Mouse (Mus musculus) layer of hippocampus, adult 9-11 months (tissue): ENCODE measurements around the gene Hoxb7.

Experiments
- DNase-seq: peaks from one replicate; pipeline ENCODE4 v3.0.0; 2022

Hoxb7 gene

DNA sequence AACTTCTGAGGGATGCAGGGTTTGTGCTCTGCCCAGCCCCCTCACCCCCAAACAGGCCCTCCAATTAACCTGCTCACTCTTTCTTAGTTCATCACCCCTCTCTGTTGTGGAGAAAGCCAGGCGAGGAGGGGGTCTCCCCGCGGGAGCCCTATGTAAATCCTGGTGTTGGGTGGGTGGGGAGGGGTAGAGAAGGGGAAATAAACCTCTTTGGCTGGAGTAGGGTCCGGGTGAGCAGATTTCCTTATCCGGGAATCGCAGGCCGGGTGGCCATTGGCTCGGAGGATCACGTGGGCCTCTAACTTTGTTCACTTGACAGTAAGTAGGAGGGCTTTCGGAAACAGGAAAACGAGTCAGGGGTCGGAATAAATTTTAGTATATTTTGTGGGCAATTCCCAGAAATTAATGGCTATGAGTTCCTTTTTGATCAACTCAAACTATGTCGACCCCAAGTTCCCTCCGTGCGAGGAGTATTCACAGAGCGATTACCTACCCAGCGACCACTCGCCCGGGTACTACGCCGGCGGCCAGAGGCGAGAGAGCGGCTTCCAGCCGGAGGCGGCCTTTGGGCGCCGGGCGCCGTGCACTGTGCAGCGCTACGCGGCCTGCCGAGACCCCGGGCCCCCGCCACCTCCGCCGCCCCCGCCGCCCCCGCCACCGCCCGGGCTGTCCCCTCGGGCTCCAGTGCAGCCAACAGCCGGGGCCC is 32.1 kb downstream of the Hoxb7 start:
- peak; percentile 10 for DNase-seq

DNA sequence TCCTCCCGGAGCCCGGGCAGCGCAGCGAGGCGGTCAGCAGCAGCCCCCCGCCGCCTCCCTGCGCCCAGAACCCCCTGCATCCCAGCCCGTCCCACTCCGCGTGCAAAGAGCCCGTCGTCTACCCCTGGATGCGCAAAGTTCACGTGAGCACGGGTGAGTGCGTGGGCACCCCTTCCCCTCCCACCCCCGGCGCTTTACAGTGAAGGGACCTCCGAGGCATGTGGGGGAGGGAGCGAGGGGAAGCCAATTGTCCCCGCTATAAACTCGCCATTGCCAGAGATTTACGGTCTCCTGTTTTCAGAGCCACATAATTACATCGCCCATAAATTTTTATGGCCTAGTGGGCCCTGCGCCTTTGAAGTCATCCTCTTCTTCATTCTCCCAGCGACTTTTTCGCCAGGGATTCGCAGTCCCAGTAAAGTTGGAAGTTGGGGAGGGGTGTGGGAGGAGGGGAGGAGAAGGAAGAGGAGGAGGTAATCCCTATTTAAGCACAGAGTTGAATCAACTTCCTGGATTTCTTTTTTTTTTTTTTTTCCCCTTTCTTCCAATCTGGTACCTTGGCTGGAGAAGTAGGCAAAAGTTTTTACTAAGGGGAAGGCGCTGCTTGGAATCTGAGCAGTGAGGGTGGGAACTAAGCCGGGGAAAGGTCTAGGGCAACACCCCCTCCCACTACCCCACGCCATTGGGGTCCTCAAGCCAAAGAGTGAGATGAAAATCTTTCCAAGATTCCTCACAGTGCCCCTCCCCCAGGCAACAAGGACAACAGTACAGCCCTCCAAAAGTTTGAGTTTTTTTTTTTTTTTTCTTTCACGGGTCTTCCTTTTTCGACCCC is 32.9 kb downstream of the Hoxb7 start:
- no peak for DNase-seq

DNA sequence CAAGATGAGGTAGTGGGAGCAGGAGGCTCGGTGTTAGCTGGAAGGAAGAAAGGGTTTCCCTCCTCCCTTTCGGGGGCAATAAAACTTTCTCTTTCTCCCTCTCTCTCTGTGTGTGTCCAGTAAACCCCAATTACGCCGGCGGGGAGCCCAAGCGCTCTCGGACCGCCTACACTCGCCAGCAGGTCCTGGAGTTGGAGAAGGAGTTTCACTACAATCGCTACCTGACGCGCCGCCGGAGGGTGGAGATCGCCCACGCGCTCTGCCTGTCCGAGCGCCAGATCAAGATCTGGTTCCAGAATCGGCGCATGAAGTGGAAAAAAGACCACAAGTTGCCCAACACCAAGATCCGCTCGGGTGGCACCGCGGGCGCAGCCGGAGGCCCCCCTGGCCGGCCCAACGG is 33.5 kb downstream of the Hoxb7 start:
- DNase-seq: no peak

GRCm38 (mm10) chr11:96320688-96321087 is 34.3 kb downstream of the Hoxb7 start:
- no peak for DNase-seq

DNA sequence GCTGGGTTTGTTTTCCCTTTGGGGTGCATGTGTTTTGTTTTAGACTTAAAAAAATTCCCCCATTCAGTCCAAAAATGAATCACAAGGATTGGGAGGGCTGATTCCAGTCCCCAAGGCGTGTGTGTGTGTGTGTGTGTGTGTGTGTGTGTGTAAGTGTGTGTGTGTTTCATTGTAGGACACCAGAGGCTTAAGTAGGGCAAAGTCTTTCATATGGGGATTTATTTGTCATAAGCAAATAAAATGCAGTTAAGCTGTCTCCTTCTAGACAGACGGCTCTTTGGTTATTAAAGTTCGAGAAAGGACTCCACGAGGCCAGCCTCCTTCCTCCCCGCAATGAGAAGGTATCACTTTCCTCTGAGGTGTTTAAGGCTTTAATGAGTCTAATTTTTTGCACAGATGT is 35.4 kb downstream of the Hoxb7 start:
- no peak for DNase-seq

DNA sequence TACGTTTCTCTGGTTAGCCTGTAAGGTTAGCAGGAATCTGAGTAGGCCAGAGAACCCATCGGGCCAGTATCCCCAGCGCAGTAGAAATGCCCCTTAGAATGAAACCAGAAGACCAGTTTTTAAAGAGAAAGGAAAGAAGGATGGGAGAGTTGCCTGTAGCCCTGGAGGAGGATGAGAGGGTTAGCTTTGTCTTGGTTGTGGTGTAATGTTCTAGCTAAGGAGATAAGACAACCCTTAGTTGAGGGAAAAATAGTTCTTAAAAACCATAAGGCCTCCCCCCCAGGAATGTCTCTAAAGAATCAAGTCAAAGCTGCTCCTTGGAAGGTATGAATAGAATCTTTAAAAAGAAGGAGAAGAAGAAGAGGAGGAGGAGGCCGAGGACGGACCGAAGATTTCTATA is 36.3 kb downstream of the Hoxb7 start:
- no peak for DNase-seq

- no peak for DNase-seq
Measured at GRCm38 (mm10) chr11:96323154-96323553, 36.7 kb downstream of the Hoxb7 start, which contains the start of gene Hoxb3. Hoxb3 (plus strand) TSS chr11:96323326.

- DNase-seq: no peak
Measured at GRCm38 (mm10) chr11:96324125-96324524, 37.7 kb downstream of the Hoxb7 start.

DNA sequence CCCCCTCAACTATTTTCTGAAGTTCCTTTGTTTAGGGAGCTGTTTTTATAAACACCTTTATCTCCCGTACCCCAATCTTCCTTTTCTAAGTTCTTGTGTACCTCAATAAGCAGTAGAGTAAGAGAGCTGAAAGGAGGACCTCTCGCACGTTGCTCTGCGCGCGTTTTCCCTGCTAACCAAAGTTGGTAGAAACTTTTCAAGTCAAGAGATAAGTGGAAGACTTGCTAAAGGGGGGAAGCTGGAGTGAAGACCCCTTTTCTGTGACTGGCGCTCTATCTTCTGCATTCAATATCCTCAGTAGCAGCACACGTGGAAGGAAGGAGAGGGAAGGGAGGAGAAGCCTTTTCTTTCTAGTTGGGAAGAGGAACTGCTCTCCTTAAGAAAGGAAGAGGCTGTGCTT is 38.5 kb downstream of the Hoxb7 start:
- no peak for DNase-seq

DNA sequence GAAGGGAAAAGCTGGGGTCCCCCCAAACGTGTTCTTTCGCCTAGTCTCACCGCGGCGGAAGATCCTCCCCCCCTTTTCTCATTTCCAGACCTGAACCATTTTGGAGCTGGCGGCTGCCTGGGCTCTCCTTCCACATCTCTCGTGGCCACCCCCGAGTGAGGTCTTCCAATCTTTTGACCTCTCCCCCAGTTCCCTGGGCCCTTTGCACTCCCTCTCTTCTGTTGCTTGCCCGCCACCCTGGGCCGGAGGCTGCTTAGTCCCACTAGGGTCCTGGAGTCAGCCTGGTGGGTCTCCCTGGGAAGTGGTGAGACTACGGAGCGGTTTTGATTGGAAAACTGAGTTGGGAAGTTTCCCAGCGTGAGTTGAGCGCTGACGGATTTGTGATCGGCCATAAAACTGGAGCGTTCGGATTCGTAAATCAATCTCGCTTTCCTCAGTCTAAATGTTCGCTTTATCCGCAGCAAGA is 39.4 kb downstream of the Hoxb7 start:
- no peak for DNase-seq

- no peak for DNase-seq
Measured at GRCm38 (mm10) chr11:96326705-96327104, 40.3 kb downstream of the Hoxb7 start.

DNA sequence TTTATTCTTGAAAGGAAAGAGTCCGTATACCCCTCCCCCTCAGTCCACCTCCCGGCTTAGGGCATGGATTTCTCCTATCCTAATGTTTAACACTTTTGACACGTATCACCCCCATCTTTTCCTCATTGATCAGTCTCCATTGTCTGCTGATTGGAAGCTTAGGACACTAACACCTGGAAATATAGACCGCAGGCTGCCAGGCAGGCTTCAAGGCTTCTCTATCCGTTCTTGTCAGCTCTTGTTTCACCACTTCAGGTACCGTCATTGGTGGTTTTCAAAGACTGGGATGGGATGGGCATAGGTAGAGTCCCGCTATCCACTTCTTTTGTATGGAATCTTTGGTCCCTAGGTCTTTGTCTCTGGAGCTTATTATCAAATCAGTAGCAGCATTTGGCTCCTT is 40.7 kb downstream of the Hoxb7 start:
- no peak for DNase-seq

DNA sequence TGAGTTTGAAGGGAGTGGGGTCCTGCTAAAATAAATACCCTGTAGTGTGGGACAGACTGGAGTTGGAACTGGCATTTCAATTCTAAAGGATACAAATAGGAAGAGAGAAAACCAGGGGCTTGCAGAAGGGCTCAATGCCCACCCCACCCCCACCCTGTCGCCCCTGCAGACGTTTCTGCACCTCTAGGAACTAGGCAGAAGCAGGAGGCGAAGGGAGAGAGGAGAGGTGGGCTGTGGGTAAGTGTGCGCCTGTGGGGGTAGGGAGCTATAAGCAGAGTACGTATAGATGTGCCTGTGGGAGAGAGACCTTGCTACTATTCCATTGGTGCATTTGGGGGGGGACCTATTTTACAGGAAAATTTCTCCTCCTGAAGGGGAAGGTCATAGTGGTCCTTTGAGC is 41.3 kb downstream of the Hoxb7 start:
- DNase-seq: no peak

DNA sequence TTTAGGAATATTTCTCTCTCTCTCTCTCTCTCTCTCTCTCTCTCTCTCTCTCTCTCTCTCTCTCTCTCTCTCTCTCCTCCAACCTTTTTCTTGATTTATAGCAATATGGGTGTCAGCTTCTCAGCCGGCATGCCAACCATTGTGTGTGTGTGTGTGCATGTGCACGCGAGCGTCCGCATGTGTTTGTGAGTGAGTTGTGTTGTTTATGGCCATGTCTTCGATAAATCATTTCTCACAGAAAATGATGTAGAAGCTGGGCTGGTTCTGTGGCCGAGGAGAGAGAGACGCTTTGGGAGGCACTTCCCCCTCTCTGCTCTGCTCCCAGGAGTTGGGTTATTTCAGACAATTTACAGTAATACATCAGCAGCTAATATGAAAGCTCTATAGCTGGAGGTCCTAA is 42.2 kb downstream of the Hoxb7 start:
- no peak for DNase-seq

DNA sequence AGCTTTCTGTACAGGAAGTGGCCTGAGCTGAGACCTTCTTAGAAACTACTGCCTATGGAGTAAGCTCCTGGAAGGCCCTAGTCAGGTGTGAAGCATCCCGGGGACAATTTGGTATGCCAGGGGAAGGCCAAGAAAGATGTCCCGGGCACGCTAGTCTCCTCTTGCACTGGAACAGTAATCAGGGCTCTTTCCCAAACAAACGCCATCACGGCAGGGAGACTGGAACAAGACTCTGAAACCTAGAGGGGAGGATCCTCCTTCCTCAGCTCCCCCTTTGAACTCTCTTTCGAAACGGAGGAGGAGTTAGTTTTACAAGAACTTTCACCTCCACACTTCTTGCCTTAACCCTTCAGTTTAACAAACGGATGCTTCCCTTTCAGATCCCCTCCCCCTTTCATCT is 45.7 kb downstream of the Hoxb7 start:
- DNase-seq: no peak

GRCm38 (mm10) chr11:96332618-96333032 is 46.2 kb downstream of the Hoxb7 start:
- no peak for DNase-seq

DNA sequence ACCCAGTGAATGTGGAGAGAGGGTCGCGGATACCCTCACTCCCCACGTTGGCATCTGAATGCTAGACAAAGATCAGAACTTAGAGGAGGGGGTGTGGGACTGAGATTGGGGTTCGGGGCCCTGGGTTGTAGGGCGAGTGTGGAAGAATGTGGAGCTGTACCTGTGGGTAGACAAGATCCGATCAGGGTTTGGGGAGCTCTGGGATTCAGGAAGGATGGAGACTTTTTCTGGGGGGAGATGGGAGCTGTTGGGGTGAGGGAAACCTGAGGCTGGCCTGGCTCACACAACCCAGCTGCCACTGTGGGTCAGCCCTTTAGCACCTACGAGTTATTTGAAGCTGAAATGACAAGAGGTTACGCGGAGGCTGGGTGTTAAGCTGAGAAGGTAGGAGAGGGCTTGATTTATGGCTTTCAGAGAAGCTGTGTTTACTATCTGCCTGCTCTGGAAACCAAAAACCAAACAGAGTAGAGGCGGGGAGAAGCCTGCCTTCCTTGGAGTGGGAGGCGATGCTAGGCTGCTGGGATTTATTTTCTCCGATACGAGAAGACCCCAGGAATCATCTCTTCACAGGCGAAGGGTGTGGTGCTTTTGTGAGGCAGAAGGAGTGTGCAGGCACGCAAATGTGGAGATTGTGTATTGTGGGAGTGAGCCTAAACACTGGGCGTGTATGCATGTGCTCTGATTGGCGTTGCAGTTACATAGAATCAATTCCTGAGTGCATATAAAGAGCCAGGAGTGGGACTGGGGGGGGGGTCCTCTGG is 47.0 kb downstream of the Hoxb7 start:
- no peak for DNase-seq

DNA sequence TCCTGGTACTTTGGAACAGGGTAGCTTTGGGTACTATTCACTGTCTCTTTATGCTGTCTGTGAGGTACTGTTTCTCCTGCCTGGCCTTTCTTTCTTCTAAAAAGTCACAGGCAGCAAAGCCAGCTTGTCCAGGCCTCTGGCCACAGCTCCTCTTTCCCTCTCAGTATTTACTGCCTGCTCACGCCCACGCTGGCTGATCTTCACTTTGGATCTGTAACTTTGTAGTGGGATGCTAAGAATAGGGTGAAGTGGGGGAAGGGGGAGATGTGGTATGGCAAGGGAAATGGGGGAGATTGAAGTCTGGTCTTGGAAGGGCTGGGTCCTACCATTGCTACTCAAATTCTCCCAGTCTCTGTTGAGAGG is 47.6 kb downstream of the Hoxb7 start:
- no peak for DNase-seq

DNA sequence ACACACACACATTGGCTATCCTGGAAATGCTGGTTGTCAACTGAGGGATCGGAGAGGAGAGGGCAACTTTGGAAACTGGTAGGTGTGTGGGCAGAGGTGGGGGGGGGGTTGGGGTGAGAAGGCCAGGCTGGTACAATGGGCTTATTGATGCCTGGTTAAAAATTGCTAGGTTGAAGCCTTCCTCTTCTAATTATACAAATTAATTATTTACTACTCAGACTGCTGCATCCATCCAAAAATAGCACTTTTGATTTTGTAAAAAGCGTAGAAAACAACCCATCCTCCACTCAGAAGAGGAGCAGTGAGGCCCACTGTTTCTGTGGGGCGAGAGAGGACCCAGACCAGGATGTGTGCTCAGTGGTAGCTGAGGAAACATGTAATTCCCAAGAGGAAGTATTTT is 48.6 kb downstream of the Hoxb7 start:
- DNase-seq: no peak

DNA sequence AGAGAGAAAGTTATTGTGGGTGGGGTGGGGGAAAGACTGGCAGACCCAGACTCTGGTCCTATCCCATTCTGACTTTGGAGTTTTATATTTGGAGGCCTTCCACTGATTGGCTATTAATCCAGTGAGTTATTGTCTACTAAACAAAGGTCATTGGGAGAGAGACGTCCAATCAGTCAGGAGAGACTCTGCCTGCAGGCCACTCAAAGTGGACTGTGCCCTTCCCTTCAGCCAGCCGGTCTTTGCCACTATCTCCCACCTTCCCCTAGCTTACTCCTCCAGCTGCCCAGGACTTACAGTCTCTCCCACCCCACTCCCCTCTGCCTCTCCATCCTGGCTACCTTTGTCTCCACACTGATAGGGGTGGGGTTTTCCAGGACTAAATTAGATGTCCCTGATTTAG is 50.2 kb downstream of the Hoxb7 start:
- DNase-seq: no peak

GRCm38 (mm10) chr11:96337026-96337425 is 50.6 kb downstream of the Hoxb7 start:
- DNase-seq: no peak

DNA sequence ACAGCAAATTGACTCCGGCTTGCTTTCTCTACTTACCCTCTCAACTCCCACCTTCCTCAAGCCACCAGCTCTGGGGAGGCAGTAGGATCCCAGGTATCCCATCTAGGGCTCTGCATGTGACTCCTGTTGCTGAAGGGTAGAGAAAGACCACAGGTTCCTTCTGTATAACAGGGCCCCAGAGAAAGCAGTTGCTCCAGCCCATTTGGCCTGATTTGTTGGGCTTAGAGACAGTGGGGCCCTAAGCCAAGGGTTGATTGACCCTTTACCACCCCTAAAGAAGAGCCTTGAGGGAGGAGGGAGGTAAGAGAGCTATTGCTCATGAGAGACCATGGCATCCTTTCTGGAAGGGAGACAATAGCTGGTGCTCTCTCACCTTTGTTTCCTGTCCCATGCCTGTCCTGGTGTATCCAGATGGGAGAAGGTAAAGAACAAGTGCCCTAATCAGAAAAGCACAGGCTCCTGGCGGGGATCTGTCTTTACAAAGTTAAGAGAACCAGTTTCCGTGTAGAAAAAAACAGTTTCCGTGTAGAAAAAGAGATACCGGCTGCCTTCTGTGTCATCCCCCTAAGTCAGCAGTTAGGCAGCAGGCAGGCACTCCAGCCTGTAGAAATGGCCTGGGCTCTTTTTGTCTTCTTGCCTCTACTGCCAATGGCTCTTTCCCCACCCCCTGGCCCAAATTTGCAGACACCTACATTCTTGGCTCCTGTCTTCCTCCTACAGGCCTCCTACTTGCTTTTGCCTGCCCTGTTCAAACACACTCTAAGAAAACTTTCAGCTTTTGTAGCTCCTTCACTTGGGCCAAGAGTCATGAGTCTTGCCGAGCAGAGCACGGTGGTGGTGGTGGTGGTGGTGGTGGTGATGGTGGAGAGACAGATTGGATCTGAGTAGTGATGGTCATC is 52.8 kb downstream of the Hoxb7 start:
- no peak for DNase-seq
